Mouse (Mus musculus): Measurements from ENCODE around the gene Myoz1.

GRCm38 (mm10) chr14:20662740-20663139 lies 6.4 kb upstream of the Myoz1 start:
- TF ChIP-seq CTCF (IDR thresholded peaks at IDR 0.05 in 2 of 3, conservative IDR thresholded peaks at IDR 0.05 in 1 of 3; ENCODE audit: control insufficient read depth in 1 of 3, insufficient read depth in 1 of 3, low read depth in 2 of 3, low read length in 3 of 3, poor library complexity in 1 of 3, severe bottlenecking in 1 of 3) (no peak), TCF12 (IDR thresholded peaks at IDR 0.05; ENCODE audit: low read depth, low read length) (no peak), SIN3A (IDR thresholded peaks at IDR 0.05; ENCODE audit: low read length) (no peak), ELF1 (IDR thresholded peaks at IDR 0.05; ENCODE audit: low read depth, low read length) (no peak), POLR2AphosphoS2 (IDR thresholded peaks at IDR 0.05; ENCODE audit: low read length) (no peak), POLR2AphosphoS5 (IDR thresholded peaks at IDR 0.05; ENCODE audit: borderline replicate concordance, low read depth, low read length) (no peak), MAX (IDR thresholded peaks at IDR 0.05; ENCODE audit: low read length) (no peak), ZNF384 (IDR thresholded peaks at IDR 0.05; ENCODE audit: low read depth, low read length) (no peak), MAZ (IDR thresholded peaks at IDR 0.05; ENCODE audit: low read depth, low read length) (no peak), MXI1 (IDR thresholded peaks at IDR 0.05; ENCODE audit: low read depth, low read length) (no peak), CHD2 (IDR thresholded peaks at IDR 0.05; ENCODE audit: low read length) (no peak), POLR2A (IDR thresholded peaks at IDR 0.05; ENCODE audit: control insufficient read depth in 1 of 2, insufficient read depth in 1 of 2, low read depth in 1 of 2, low read length in 2 of 2, poor library complexity in 1 of 2) (no peak), GATA1 (IDR thresholded peaks at IDR 0.05; ENCODE audit: low read depth, low read length) (no peak), UBTF (IDR thresholded peaks at IDR 0.05; ENCODE audit: borderline replicate concordance, insufficient read depth, low read depth, low read length) (no peak)
